Mouse (Mus musculus) embryonic facial prominence, embryonic 15.5 days (tissue): ENCODE data around the gene Akap8l. TPM values are rescaled to one million over a fixed set of nuclear protein-coding genes. Genes with fewer than 3 reads are reported as not detected.

Experiments
- ATAC-seq: fragments of 200-750 bp; cut with Nextera tagmentation; 2 replicates; pipeline ENCODE4 v1.8.0; 2017; ENCODE audit warnings: low read depth, moderate TSS enrichment; ENCODE audit not compliant: insufficient number of reproducible peaks, low FRiP score, low TSS enrichment
- H3K27ac ChIP-seq: fragments of 300-500 bp; sonication (generic); replicated peaks from 2 replicates; pipeline ENCODE4 v1.5.1; 2015; ENCODE audit warnings: mild to moderate bottlenecking, inconsistent platforms
- H3K27me3 ChIP-seq: fragments of 300-500 bp; sonication (generic); 2 replicates; pipeline ENCODE4 v1.6.1; 2015; ENCODE audit warnings: inconsistent platforms
- H3K36me3 ChIP-seq: fragments of 300-500 bp; sonication (generic); 2 replicates; pipeline ENCODE4 v1.6.1; 2015; ENCODE audit warnings: mild to moderate bottlenecking, inconsistent platforms
- H3K4me1 ChIP-seq: fragments of 300-500 bp; sonication (generic); 2 replicates; pipeline ENCODE4 v1.6.1; 2015; ENCODE audit warnings: inconsistent platforms
- H3K4me2 ChIP-seq: fragments of 300-500 bp; sonication (generic); replicated peaks from 2 replicates; pipeline ENCODE4 v1.6.1; 2015; ENCODE audit warnings: mild to moderate bottlenecking, inconsistent platforms
- H3K4me3 ChIP-seq: fragments of 300-500 bp; sonication (generic); replicated peaks from 2 replicates; pipeline ENCODE4 v1.5.1; 2015; ENCODE audit warnings: mild to moderate bottlenecking, inconsistent platforms
- H3K9ac ChIP-seq: fragments of 300-500 bp; sonication (generic); 2 replicates; pipeline ENCODE4 v1.6.1; 2015; ENCODE audit warnings: inconsistent platforms
- H3K9me3 ChIP-seq: fragments of 300-500 bp; sonication (generic); replicated peaks from 2 replicates; pipeline ENCODE4 v1.6.1; 2016; ENCODE audit warnings: inconsistent platforms
- WGBS: fragments of 180-500 bp; shearing (Covaris S2); methylation state at CpG from one replicate; pipeline ENCODE4 v1.1.7; 2015; 5-methylcytosine and 5-hydroxymethylcytosine counted together
- polyA plus RNA-seq: library from polyadenylated mRNA; unstranded; fragments of >200 nt; fragmentation: Nextera tagmentation; extraction: Ambion mirVana; gene quantifications from 2 replicates; pipeline ENCODE4 v1.2.1, GENCODE M21; 2015

The Akap8l gene
- polyA plus RNA-seq, 1 experiment from 2014 or later = 110 TPM

DNA sequence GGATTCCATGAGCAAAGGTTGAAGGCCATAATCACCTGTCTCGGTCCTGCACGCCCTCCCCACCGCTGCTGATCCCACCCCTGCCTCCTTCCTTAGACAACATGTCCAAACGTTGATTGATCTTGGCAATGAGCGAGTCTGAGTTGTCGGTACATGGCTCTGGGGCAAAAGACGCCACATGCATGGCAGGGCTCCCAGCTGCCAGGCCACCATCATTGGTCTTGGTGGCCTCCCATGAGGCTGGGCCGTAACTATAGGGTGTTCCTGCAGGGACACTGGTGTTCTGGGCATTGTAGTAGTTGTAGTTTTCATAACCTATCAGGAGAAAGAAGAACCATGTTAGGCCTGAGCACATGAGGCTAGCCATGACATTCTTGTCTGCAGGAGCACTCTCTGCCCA is 33.4 kb downstream of the Akap8l start:
- H3K9ac ChIP-seq = no peak overlapping the region
- peaks cover 15% of the 10 kb centered on the region for H3K4me1 ChIP-seq
- H3K36me3 ChIP-seq = peaks cover 58% of the 10 kb centered on the region
- no peaks in the 10 kb centered on the region for H3K9me3 ChIP-seq
- 87% methylated on average over 8 of the region's 8 CpGs for WGBS
- no peak overlapping the region for H3K4me2 ChIP-seq
- H3K27ac ChIP-seq = no peak overlapping the region
- no peak overlapping the region for H3K4me3 ChIP-seq
- no peaks in the 10 kb centered on the region for H3K27me3 ChIP-seq
- ATAC-seq = no peak

DNA sequence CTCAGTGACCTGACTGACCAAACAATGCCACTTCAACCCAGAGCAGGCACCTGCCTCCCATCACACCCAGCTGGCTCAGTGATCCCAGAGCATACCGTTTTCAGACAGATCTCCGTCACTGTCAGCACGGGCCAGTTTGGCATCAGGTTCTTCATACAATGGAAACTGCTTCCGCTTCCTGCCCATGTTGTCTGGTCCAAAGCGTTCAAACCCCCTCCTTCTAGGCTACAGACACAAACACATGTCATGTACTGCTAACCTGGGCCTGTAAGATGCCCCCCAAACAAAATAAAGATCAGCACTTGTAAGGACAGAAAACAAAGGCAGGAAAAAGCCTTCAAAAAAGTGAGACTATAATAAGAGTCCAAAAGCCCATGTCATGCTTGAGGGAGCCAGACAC is 34.8 kb downstream of the Akap8l start:
- 94% methylated on average over 5 of the region's 5 CpGs for WGBS
- ATAC-seq = no peak
- H3K4me3 ChIP-seq = no peak overlapping the region

DNA sequence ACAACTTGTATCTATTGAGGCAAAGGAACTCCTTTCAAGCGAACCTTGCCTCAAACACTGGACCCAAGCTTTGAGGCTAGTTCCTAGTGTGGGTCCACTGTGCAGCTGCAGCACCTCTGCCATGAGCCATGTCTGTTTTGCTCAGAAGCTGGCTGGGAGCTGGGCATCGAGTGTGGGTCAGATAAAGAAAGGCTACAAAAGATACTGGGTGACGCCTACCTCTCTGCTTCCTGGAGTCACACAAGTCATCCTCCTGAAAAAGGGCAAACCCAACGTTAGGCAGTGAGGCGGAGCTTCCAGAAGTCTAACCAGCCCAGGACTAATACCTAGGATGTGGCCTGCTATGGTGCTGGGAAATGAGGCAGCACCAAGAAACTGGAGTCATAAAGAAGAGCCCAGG is 36.5 kb downstream of the Akap8l start:
- Histone ChIP-seq H3K36me3 (peaks cover 90% of the 10 kb centered on the region), H3K9me3 (no peaks in the 10 kb centered on the region), H3K4me3 (no peak overlapping the region), H3K9ac (no peak overlapping the region), H3K4me1 (peaks cover 6% of the 10 kb centered on the region), H3K27ac (no peak overlapping the region), H3K27me3 (no peaks in the 10 kb centered on the region), H3K4me2 (no peak overlapping the region)
- no peak for ATAC-seq
- 80% methylated on average over 5 of the region's 5 CpGs for WGBS

More for the DNA sequence above, 34.8 kb downstream of the Akap8l start:
- peaks cover 73% of the 10 kb centered on the region for H3K36me3 ChIP-seq
- no peaks in the 10 kb centered on the region for H3K9me3 ChIP-seq
- no peak overlapping the region for H3K4me2 ChIP-seq
- H3K9ac ChIP-seq = no peak overlapping the region
- H3K4me1 ChIP-seq = peaks cover 12% of the 10 kb centered on the region
- no peaks in the 10 kb centered on the region for H3K27me3 ChIP-seq
- no peak overlapping the region for H3K27ac ChIP-seq

DNA sequence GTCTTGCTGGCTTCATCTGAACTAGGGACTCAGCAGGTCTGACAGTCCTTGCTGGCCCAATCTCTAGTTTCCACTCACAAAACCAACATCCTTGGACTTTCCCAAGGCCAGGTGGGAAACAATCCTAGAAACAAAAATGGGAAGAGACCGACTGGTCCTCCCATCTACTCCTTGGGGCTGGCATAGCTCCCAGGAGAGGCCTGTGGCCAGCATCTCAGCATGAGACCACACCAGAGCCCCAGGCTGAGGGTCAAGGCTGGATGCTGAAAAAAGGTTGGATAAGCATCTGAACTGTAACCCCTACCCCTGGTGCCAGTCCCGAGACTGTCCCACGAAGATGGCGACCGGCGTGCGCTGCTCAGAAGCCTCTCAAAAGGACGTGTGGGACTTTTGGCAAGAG is 37.6 kb downstream of the Akap8l start:
- H3K9ac ChIP-seq = no peak overlapping the region
- 95% methylated on average over 8 of the region's 8 CpGs for WGBS
- H3K4me1 ChIP-seq = no peaks in the 10 kb centered on the region
- H3K27ac ChIP-seq = no peak overlapping the region
- H3K27me3 ChIP-seq = no peaks in the 10 kb centered on the region
- H3K4me3 ChIP-seq = no peak overlapping the region
- no peak for ATAC-seq
- H3K9me3 ChIP-seq = no peaks in the 10 kb centered on the region
- H3K4me2 ChIP-seq = no peak overlapping the region
- H3K36me3 ChIP-seq = peaks cover 99% of the 10 kb centered on the region

DNA sequence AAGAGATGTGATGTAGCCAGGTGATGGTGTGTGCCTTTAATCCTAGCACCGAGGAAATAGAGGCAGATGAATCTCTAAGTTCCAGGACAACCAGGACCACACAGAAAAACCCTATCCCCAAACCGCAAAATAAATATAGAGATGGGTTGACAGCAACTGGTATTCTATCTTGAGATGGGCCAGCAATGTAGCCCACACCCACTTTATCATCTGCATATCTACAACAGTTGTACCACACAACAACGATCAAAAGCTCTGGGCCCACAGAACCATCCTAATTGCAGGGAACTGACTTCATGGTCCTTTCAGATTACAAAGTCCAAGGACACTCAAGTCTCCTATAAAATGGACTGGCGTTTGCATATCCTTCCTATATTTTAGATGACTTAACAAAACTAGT is 42.4 kb downstream of the Akap8l start:
- 91% methylated on average over 4 of the region's 4 CpGs for WGBS
- no peak for ATAC-seq
- no peaks in the 10 kb centered on the region for H3K9me3 ChIP-seq

DNA sequence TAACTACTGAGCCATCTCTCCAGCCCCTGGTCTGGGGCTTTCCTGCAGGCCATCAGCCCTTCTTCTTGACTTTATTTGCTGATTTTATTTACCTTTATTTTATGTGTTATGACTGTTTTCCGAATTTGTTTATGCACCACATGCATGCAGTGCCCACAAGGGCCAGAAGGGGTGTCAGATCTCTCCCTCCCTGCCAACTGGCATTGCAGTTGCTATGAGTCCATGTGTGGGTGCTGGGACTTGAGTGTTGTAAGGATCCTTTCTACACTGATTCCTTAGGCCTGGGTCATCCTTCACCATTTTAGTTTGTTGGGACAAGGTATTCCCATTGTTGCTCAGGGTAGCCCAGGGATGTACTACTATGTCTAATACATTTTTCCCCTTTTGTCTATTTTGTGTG is 52.3 kb downstream of the Akap8l start:
- H3K36me3 ChIP-seq = 0 out of 2 replicates have a peak, but pooled peaks cover under 1% of the 10 kb centered on the region
- no peaks in the 10 kb centered on the region for H3K4me1 ChIP-seq
- H3K4me3 ChIP-seq = no peak overlapping the region
- no peaks in the 10 kb centered on the region for H3K27me3 ChIP-seq
- no peak overlapping the region for H3K4me2 ChIP-seq
- WGBS = 88% methylated on average over 1 of the region's 1 CpGs
- H3K27ac ChIP-seq = no peak overlapping the region
- ATAC-seq = no peak
- no peaks in the 10 kb centered on the region for H3K9me3 ChIP-seq
- no peak overlapping the region for H3K9ac ChIP-seq

More for the DNA sequence above, 42.4 kb downstream of the Akap8l start:
- Histone ChIP-seq H3K4me1 (no peaks in the 10 kb centered on the region), H3K27ac (no peak overlapping the region), H3K9ac (no peak overlapping the region), H3K27me3 (no peaks in the 10 kb centered on the region), H3K36me3 (peaks cover 96% of the 10 kb centered on the region), H3K4me3 (no peak overlapping the region), H3K4me2 (no peak overlapping the region)

DNA sequence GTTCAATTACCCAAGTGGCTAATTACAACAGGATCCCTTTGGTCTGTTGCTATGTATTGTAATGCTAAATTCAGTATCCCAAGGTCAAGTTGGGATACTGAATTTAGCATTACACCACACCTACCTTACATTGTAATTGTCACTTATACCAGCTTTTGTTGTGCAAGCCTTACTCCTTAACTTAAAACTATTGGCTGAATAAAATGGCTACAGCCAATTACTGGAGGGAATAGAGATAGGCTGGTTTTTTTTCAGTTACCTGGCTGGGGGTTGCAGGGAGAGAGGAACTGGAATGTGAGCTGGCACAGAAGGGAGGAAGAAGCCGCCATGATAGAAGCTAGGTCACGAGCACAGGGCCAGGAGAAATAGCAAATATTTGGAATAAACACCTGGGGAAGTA is 54.5 kb downstream of the Akap8l start:
- Histone ChIP-seq H3K4me1 (no peaks in the 10 kb centered on the region), H3K4me2 (no peak overlapping the region), H3K27me3 (no peaks in the 10 kb centered on the region), H3K9me3 (no peaks in the 10 kb centered on the region), H3K4me3 (no peak overlapping the region), H3K27ac (no peak overlapping the region), H3K36me3 (no peaks in the 10 kb centered on the region), H3K9ac (no peak overlapping the region)
- WGBS = 89% methylated on average over 2 of the region's 2 CpGs
- no peak for ATAC-seq

DNA sequence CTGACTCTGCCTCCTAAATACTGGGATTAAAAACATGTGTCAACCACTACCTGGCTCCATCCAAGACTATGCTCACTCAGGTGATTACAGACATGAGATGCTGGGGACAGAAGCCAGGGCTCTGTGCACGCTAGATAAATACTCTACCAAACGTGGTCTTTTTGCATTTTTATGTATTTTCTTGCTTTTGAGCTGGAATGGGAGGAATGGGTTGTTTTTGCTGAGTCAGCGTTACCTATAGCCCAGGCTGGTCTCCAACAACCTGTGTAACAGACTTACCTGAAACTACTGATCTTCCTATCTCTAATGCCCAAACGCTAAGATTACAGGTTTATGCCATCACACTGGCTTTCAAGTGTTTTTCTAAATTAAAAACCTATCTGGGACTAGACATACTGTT is 55.2 kb downstream of the Akap8l start:
- Histone ChIP-seq H3K27ac (no peak overlapping the region), H3K4me3 (no peak overlapping the region), H3K9me3 (no peaks in the 10 kb centered on the region), H3K4me2 (no peak overlapping the region), H3K36me3 (no peaks in the 10 kb centered on the region), H3K4me1 (no peaks in the 10 kb centered on the region), H3K27me3 (no peaks in the 10 kb centered on the region), H3K9ac (no peak overlapping the region)
- WGBS = 84% methylated on average over 4 of the region's 4 CpGs
- ATAC-seq = no peak

DNA sequence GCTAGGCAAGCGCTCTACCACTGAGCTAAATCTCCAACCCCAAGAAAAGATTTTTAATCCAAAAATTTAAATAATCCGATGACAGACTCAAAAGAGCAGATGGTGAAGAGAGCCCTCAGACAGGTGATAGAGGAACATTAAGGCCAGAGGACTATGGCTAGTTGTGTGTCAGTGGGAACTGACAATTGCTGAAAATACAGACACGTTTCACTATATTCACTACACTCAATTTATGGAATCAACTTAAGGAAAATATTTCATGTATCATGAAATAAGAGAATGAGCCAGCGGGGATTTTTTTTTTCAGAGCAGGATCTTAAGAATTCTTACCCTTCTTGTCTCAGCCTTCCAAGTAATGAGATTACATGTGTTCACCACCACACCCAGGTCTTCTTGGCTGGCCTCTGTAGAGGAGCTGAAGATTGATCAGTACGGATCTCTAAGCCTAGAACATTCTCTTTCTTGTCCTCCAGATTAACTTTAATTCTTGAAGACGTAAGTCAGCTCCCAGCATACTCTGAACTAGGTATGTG is 65.2 kb downstream of the Akap8l start:
- H3K27ac ChIP-seq = peak overlapping the region; percentile 99
- H3K9me3 ChIP-seq = no peaks in the 10 kb centered on the region
- H3K9ac ChIP-seq = peak overlapping the region; percentile 97
- peaks cover 24% of the 10 kb centered on the region for H3K4me1 ChIP-seq
- no peak for ATAC-seq
- H3K4me3 ChIP-seq = peak overlapping the region; percentile 98
- H3K27me3 ChIP-seq = no peaks in the 10 kb centered on the region
- WGBS = 38% methylated on average over 6 of the region's 6 CpGs
- H3K36me3 ChIP-seq = no peaks in the 10 kb centered on the region
- peak overlapping the region; percentile 70 for H3K4me2 ChIP-seq

DNA sequence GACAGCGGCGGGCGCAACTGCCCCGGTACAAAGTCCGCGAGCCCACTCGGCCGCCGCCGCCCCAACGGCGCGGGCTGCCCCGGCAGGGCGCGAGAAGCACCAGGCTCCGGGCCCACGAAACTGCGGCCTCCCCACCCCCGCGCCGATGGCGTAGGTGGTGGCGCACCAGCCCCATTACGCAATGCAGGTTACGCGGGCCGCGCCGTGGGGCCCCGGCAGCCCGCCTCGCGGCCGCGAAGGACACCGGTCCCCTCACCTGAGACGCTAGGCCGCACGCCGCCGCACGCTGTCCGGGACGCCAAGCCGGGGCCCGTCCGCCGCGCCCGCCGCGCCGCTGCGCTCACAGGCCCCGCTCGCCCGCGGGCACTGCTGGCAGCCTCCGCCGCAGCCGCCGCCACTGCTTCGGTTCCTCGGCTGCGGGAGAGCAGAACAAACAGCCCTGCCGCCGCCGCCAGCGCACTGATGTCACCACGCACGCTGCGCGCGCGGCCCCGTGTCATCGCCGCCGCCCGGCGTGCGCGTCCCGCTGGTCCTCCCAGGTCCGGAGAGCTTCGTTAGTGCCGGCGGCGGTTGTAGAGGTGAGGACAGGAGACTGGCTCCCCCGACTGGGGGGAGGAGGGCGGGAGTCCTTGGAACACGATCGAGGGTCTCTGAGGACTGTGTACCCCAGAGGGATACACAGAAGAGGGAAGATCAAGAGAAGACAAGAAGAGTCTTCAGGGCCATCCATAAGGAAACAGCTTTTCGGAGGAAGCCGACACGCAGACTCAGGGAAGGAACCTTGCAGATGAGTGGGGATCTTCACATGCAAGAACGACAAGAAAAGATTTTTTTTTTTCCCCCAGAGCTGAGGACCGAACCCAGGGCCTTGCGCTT is 65.9 kb downstream of the Akap8l start, which contains the start of gene Brd4:
Gene Brd4 (minus strand): TSS at position 461 of the 876 bp plus-strand sequence.
- H3K27ac ChIP-seq = peak within 1 kb of the TSS; percentile 99
- peak within 1 kb of the TSS; percentile 97 for H3K9ac ChIP-seq
- WGBS = under 1% methylated on average over 58 of the region's 100 CpGs
- peak; percentile 91 for ATAC-seq
- peak within 1 kb of the TSS; percentile 98 for H3K4me3 ChIP-seq
- H3K9me3 ChIP-seq = no peaks in the 10 kb centered on the region
- H3K36me3 ChIP-seq = no peaks in the 10 kb centered on the region
- peak within 1 kb of the TSS; percentile 70 for H3K4me2 ChIP-seq
- H3K27me3 ChIP-seq = no peaks in the 10 kb centered on the region
- H3K4me1 ChIP-seq = peaks cover 24% of the 10 kb centered on the region

DNA sequence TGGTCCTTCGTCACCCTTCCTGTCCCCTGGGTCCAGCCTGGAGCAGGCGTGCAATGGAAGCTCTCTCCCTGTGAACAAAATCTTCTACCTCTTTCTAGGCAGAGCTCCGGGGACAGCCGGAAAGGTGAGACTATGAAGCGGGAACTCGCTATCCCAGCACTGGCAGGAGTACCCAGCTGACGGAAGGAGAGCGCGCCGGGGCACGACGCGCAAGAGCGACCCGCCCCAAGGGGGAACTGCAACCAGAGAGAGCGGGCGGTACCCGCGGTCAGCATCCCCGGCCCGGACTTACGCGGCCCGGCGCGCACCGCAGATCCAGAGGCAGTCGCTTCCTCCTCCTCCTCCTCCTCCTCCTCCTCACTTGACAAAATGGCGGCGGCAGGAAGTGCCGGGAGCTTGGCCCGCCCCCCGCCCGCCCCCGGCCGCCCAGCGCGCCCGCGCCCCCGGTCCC is 66.6 kb downstream of the Akap8l start:
- peak overlapping the region; percentile 70 for H3K4me2 ChIP-seq
- H3K27ac ChIP-seq = peak overlapping the region; percentile 99
- H3K4me3 ChIP-seq = peak overlapping the region; percentile 98
- peak; percentile 69 for ATAC-seq
- H3K27me3 ChIP-seq = no peaks in the 10 kb centered on the region
- H3K9ac ChIP-seq = peak overlapping the region; percentile 97
- 0% methylated on average over 26 of the region's 41 CpGs for WGBS
- H3K36me3 ChIP-seq = no peaks in the 10 kb centered on the region
- peaks cover 24% of the 10 kb centered on the region for H3K4me1 ChIP-seq
- H3K9me3 ChIP-seq = no peaks in the 10 kb centered on the region
